Mouse (Mus musculus) adrenal gland (tissue): ENCODE measurements around the gene Tmem82.

Experiments used
- intact Hi-C: fragments of 180-260 bp; cut with DNase I; formaldehyde crosslinking; loops from one replicate; pipeline ENCODE4 v1.15.1; 2025

Tmem82 gene

DNA sequence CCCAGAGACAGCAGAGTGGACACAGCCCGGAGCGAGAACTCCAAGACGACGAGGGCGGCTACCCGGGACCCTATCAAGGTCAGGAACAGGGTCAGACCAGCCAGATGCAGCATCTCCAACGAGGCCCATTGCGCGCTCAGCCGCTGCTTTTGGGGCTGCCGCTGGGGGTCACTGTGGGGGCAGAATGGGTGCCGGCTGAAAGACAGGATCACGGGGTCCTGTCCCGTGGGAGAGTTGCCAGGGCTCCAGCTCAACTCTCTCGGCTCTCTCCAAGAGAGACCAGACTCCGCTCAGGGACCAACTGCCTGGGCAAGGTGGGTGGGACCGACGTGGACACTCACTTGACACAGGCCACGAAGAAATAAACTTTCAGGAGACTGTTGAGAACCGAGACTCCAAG, 1.1 kb downstream of the Tmem82 start:
- intact Hi-C loops = loop anchor here (5.0 kb wide), 1 partner anchor 230 kb away; the partner anchor contains the start of gene Ctrc

DNA sequence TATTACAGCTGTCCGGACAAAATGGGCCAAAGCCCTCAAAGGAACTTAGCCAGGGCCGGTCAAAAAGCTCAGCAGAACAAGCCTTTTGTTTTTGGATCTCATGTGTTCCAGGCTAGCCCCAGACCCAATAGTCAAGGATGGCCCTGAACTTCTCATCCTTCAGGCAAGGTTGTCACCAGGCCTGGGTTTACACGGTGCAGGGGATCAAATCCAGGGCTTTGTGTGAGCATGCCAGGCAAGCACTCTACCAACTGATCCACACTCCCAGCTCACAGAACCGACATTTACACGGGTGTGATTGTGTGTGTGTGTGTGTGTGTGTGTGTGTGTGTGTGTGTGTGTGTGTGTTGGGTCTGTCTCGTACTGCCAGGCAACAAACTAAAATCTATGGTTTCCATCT, 1.6 kb downstream of the Tmem82 start:
- intact Hi-C loops = loop anchor here (5.0 kb wide), 1 partner anchor 230 kb away; the partner anchor contains the start of gene Ctrc

DNA sequence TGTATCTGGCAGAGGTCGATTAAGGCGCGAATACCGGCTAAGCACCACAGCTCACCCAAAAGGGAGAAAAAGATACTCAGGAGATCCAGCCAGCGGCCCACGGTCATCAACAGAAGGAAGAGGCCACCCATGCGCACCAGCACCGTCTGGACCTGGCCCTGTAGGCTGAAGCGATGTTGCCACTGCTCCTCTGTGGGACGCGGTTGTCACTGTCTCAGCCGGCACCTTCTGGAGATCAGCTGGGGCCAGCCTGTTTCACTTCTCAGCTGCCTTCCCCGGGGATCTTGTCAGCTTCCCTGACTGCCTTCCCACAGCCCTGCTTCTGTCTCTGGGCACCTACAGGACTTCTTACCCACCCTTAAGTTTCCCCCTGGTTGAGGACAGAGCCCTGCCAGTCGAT, 3.5 kb downstream of the Tmem82 start:
- intact Hi-C loops = loop anchor here (5.0 kb wide), 1 partner anchor 232 kb away; the partner anchor contains the start of gene Ctrc

DNA sequence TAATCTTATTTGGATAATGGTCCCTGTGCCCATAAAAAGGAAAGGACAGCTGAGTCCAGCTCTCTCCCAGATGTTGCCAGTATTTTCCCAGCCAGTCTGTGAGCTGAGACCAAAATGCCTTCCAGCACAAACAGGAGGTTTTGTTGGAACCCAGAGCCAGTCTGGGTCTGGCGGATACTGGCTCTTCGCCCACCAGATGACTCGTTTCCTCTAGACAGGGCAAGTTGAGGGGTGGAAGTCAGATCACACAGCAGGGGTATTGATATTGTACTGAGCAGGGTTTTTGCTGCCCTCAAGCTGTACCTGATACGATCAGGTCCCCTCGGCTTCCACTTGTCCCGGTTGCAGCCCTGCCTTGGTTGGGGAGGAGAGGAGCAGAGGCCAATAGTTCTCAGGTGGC, 8.9 kb downstream of the Tmem82 start:
- intact Hi-C loops = no loop called here

DNA sequence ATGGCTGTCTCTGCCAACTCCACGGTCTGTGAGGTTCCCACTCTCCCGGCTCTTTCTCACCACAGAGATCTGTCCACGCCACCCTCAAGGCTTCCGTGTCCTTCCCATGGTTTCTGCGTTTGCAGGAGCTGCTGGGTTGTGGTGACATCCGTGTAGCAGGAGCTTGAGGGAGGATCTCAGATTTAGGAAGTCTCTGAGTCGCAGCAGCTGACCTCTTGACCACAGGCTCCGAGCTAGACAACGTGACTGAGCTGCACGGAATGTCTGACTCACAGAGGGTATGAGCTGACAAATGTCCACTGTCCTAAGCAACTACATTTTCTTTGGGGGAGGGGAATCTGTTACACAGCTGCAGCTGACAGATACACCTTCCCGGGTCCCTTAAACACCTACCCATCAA, 12.6 kb downstream of the Tmem82 start, which contains the start of gene Fblim1:
Gene Fblim1, minus strand, starts transcription at position 236 of the 400 bp plus-strand sequence.
- intact Hi-C loops = no loop called here

DNA sequence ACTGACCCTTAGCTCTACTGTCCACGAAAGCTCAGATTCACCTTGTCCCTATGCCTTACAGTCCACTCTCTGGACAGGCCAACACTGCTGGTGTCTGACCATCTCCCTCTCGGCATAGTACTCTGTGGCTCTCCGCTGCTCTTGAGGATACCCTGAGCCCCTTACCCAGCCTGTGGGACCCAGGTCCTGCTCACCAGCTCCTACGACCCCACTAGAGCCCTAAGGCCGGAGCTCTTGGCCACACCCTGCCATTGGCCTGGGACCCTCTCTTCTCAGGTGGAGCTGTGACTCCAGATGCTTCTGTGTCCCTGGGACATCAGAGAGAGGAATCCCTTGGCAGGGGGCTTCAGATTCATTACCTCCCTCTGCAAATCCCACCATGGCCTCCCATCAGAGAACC, 13.0 kb downstream of the Tmem82 start:
- intact Hi-C loops = no loop called here

DNA sequence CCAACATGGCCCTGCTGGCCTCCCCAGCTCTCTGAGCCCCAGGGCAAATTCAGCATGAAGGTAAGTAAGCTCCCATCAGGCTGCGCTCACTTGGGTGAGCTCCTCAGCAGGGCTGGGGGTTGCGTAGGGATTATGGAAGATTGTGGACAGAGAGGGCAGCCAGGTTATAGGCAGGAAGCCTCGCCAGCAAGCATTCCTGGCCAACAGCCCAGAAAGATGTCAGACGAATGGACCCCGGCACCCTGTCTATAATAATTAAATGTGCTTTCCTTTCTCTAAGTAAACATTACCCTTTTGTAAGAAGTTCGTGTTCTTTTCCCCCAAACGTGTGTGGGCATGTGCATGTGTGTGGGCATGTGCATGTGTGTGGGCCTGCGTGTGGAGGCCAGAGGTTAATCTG, 13.9 kb downstream of the Tmem82 start:
- intact Hi-C loops = no loop called here

DNA sequence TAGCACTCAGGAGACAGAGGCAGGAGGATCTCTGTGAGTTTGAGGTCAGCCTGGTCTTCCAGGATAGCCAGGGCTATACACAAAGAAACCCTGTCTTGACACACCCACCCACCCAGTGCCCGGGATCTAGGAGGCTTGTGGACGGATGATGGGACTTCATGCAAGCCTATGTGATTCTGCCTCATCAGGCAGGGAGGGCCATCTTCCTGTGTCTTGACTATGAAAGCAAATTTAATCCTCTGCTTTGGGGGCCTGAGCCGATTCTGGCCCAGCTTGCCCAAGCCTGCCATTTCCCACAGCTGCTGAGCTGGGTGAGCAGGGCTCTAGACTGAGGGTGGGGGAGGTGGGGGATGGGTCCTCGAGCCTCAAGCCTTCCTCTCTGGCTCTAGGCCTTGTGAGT, 14.5 kb downstream of the Tmem82 start:
- intact Hi-C loops = no loop called here

DNA sequence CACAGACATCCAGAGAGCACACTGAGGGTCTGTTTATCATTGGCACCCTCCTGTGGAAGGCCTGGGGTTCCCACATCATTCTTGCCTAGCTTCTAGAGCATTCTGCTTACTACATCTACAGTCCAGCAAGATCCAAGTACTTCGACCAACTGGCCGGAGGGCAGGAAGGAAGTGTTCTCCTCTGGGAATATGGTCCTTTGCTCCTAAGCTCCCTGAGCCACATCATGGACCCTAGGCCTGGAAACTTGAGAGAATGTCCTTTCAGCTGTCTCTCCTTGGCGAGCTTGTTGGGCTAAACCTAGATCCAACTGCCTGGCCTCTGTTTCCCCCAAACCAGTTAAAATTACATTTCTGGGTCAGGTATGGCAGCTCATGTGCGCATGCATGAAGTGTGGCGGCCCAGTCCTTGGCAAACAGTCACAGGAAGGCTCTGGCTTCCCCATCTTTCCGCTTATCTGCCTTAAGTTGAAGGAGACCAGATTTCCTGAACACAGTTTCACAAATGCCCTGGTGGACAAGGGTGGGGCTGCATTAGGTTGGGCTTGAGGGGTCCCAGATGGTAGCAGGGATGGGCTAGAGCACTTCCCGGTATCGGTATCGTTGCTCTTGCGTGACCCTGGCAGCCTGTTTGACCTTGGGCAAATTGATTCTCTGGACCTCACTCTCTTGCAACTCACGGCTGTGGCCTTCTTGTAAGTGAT, 15.8 kb downstream of the Tmem82 start:
- intact Hi-C loops = no loop called here

DNA sequence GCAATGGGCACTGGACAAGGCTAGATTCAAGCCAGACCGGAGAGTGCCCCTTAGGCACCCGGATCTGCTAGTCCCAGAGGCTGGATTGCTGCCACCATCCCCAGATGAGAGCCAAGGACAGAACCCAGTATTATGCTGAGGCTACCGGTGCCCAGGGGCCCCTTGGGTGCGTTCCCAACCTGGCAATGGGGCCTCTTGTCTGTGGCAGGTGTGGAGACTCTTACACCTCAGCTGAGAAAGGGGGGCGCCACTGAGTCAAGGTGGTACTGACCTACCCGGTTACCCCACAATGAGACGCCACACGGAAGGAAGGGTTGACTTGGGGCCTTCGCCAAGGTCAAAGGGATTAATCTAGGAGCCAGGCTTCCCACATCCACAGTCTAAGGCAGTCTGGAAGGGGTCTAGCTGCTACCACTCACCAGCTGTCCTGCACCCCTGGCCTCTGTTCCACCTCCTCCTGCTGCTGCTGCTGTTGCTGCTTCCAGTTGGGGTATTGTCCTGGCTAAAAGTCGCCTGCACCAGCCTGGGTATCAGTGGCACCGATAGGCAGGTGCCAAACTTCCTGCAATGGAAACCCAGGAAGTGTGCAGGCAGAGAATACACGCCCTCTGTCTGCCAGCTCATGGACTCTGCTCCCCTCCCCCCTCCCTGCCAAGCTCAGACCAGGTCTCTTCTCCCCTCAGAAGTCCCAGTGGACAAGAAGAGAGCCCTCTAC, 17.1 kb downstream of the Tmem82 start:
- intact Hi-C loops = no loop called here

DNA sequence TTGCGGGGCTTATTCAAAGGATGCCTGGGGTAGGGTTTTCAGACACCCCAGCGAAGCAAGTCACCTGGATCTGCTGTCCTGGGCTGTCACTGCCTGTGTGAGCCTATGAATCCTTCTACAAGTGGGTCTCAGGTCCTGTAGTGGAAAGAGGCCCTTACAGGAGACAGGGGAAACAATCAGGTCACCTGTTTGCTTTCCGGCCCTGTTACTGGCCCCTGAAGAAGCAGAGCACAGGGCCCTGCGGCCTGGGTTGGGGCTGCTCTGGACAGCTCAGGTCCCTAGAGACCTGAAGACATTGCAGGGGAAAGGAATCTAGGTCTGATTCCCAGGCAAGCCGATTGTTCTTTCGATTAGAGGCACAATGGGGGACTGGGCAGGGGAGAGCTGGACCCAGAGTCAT, 18.1 kb downstream of the Tmem82 start:
- intact Hi-C loops = no loop called here

DNA sequence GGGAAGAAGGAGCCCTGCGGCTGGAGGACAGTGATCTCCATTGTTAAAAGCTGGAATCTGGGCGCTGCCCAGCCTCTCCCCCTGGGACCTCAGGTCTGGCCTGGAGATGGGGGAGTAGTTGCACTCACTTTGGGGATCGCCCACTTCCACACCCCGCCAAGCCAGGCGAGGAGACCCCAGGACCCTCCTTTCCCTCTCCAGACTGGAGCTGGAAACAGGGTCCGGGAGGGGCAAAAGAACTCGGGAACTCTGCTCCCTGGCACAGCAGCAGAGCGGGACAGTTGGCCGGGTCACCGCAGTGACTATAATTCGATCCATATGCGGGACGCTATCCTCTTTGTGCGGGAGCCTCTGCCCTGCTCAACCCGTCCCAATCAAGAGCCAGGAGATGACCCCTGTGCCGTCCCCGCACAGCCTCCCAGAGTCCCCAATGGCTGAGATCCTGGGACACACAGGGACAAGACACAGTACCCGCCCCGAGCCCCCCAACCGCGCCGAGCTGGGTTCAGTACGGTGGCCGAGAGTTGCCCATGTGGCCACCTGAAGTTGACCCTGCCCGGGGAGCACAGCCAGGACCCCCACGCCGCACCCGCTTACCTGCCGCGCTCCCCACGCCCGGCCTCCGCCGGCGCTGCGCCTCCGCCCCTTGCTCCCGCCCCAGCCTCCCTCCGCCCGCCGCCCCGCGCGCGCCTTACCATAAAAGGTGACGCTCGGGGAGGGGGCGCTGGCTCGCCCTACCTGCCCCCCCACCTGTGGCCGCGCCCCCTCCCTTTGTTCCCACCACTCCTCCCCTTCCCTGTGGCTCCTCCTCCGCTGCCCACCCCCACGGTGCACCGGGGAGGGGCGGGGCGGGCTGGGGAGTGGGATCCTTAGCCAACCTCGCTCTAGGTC, 18.9 kb downstream of the Tmem82 start:
- intact Hi-C loops = no loop called here

DNA sequence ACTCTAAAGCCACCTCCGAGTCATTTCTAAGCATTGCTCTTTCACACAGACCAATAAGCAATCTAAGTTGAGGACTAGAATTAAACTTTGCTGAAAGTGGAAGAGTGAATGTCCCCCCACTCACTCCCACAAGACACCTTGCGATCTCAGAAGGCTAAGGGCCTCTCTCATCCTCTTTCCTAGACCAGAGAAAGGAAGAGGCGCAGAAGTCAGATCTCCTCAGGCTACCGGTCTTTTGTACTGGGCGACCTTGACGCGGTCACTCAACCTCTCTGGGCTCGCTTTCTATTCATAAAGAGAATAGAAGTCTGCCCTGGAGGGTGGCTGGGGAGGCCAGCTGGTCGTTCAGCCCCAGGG, 19.6 kb downstream of the Tmem82 start:
- intact Hi-C loops = no loop called here

DNA sequence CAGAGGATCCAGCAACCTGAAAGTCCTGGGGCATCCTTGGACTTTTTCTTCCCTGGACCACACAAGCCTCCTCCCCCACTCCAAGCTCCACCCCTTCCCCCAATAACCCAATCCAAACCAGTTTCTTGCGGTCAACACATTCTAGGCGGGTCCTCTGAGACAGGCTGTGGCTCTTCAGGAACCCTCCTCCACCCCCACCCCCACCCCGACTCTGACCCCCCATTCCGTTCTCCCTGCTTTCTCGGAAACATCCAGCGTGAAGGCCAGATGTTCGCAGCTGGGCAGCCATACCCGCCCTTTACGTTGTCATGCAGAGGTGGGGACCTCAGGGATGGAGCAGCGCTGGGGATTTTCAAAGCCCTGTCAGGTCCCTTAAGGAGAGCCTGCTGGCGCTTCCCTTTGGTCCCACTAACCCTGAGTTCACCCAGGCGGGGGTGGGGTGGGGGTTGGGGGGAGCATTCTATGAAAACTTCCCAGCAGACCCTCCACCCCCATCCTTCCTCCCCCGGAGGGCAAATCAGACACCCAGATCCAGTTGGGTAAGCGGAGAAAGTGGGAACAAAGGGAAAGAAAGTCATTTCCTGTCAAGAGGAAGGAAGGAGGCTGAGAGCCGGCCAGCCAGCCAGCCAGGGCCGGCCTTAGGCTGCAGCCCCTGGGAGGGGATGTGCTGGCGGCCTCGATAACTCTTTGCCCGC, 20.1 kb downstream of the Tmem82 start:
- intact Hi-C loops = no loop called here

DNA sequence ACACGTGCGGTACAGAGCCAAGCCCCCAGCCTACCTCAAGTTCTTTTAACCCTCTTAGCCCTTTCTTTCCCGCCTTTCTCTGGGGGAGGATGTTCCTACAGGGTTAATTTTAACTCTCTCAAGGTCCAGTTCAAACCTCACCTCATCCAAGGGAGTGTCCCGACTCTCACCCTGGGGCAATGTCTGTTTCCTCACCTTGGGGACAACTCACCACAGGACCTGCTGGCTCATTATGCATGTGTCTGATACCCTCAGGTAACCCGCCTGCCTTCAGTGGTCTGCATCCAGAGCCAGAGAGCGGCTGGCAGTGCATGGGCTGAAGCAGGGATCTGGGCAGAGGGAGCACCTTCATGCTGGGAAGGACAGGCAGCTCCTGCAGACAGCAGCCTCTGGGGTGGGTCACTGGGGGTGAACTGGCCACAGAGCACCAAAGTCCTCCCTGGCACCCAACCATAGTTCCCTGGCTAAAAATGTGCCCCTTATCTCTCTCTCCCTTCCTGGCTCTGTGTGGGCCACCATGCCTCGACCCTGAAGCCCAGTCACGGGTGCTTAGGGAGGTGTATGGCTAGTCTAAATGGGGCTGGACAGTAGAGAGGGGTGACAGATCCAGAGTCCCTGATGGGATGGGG, 21.6 kb downstream of the Tmem82 start:
- intact Hi-C loops = no loop called here

DNA sequence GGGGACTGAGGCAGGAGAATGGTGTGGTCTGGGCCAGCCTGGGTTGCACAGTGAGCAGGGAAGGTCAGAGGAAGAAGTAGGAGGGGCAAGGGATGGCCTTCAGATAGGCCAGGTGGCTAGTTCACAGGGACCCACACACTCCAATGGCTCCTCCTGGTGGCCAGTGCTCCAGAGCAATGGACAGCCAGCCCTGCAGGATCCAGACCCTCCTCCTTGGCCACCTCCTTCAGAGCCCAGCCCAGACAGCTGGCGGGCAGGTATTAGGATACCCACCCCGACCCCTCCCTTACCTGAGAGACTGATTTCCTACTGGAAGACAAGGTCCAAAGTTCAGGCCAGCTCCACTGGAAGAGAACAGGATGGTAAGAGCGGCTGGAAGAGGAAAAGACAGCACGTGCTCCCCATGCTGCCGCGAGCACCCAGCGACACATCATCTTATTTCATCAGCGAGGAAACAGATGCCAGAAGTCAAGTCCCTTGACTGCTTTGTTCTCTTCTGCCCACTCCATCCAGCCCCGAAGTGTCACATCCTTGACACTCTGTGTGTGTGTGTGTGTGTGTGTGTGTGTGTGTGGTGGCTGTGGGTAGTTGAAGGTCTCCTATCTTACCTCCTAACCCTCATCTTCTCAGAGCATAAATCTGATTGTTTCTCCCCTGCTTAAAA, 22.7 kb downstream of the Tmem82 start:
- intact Hi-C loops = no loop called here

DNA sequence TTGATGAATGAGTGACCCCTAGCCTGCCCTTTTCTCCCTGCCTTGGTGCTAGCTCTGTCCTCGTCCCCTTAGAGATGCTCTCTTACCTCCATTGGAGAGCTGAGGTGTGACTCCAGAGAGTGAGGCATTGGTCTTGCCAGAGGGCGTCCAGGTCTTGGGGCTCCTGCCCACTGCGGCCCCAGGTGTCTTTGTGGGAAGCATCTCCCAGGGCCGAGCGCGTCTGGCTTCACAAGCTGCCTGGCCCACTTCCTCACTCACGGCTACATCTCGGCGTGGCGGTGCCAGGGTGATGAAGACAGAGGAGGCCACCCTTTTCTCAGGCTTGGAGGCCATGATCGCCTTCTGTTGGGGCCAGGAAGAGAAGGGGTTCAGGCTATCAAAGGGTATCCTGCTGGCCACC, 23.3 kb downstream of the Tmem82 start:
- intact Hi-C loops = no loop called here

DNA sequence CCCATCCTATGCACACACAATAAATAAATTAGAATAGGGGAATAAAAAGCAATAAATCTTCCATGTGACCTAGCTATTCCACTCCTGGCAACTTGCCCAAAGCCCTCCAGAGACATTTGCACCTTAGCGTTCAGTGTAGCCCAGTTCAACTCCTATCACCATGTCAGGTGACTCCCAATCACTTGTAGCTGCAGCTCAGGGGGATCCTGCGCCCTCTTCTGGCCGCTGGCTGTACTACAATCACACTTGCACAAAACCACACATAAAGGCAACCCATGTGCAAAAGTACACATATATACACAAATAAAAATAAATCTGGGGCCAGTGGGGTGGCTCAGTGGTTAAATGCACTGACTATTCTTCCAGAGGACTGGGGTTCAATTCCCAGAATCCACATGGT, 26.9 kb downstream of the Tmem82 start:
- intact Hi-C loops = no loop called here

DNA sequence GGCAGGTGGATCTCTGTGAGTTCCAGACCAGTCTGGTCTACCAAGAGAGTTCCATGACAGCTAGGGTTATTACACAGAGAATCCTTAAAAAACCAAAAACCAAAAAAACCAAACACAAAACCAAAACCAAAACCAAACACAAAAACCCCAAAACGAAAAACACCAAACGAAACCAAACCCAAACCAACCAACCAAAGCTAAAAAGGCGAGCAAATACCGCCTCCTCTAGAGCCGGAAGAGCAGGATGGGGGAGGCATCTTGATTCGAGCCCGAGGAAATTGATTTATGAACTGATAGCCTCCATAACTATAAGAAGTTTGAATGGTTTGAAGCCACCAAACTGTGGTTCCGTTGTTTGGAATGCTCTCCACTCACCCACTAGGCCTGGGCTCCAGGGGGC, 34.5 kb downstream of the Tmem82 start:
- intact Hi-C loops = no loop called here

DNA sequence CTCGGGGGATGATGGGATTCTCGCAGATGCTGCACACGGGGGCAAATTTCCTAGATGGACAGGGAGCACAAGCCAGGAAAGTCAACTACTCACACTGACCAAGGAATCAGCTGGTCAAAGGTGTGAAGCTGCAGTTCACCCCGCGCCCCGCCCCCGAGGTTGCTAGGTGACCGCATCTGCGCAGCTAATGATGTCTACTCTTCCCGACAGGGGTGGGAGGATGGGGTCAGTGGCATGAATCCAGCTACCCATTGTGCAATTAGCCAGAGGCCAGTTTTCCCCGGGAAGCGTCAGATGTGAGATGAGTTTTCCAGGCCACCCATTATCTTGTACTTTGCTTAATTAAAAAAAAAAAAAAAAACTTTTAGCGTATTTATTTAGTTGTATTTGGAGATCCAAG, 37.4 kb downstream of the Tmem82 start:
- intact Hi-C loops = no loop called here
